ENCODE assay signal across 8 mouse cellular contexts in the genomic region with DNA sequence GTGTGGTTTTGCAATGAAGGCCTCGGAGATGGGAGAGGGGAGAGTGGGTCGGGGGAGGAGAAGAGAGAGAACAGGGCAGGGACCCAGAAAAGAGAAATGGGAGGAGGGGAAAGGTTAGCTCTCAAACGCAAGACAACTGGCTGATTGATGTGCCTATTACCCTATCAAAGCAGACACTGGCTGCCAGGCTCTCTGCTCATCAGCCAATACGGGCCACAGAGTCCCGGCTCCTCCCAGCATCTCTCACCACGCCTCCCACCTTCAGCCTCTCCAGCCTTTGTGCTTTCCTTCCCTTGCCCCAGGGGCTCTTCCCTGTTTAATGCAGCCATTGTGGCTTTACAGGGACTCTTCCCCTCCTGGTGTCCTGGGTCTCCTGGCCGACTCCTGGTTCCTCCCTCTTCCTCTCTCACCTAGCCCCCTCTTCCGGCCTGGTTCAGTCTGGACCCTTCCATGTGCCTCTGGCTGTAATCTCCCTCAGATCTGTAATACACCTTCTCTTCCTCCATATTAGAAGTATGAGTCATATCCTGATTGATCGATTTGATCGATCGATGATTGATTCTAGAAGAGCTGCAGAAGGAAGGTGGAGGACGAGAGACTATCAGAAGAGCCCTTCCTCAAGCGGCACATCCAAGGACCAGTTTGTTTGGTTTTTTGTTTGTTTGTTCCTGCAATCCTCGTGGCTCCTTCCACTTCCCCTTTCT. TPM values are rescaled to one million over a fixed set of nuclear protein-coding genes. Genes with fewer than 3 reads are reported as not detected.
DNase-seq lines count a peak whose midpoint lies in the region; ATAC-seq and TF ChIP-seq lines count a peak whose summit lies in the region.

No protein-coding gene starts in this region.

- TF ChIP-seq POLR2A in myocyte (IDR thresholded peaks at IDR 0.05; ENCODE audit: insufficient read length, low read depth): no peak

- peak overlapping the region; percentile 15 for H3K4me3 ChIP-seq in embryonic facial prominence, embryonic 15.5 days (replicated peaks)
- H3K4me3 ChIP-seq in heart, embryonic 12.5 days: no peak overlapping the region
- no peak overlapping the region for H3K4me3 ChIP-seq in liver, embryonic 11.5 days (ENCODE audit: low read depth, low read length)
- H3K4me3 ChIP-seq in myocyte: no peak overlapping the region

- no peak overlapping the region for H3ac ChIP-seq in myocyte (ENCODE audit: control insufficient read depth, insufficient read length)

- 0 out of 2 replicates have a peak overlapping the region, but pooled peaks have one; percentile 34 for H3K27ac ChIP-seq in embryonic facial prominence, embryonic 15.5 days (replicated peaks)
- H3K27ac ChIP-seq in heart, embryonic 12.5 days (ENCODE audit: poor library complexity, severe bottlenecking): 0 out of 2 replicates have a peak overlapping the region, but pooled peaks have one; percentile 18
- no peak overlapping the region for H3K27ac ChIP-seq in liver, embryonic 11.5 days (ENCODE audit: low read depth, low read length)

- H3K79me2 ChIP-seq in myocyte (ENCODE audit: control insufficient read depth, insufficient read depth): no peaks in the 10 kb centered on the region

- H3K27me3 ChIP-seq in embryonic facial prominence, embryonic 15.5 days: no peaks in the 10 kb centered on the region
- H3K27me3 ChIP-seq in heart, embryonic 12.5 days (replicated peaks): no peaks in the 10 kb centered on the region
- H3K27me3 ChIP-seq in liver, embryonic 11.5 days (replicated peaks; ENCODE audit: control insufficient read depth, insufficient read depth, low read length): 0 out of 2 replicates have a peak, but pooled peaks cover 2% of the 10 kb centered on the region
- H3K27me3 ChIP-seq in myocyte (ENCODE audit: control insufficient read depth, insufficient read depth, insufficient read length): peaks cover 4% of the 10 kb centered on the region

- peak; percentile 74 for DNase-seq in A20 (ENCODE audit: low read depth, low spot score)
- peak; percentile 46 for DNase-seq in T-cell, adult 2 months (ENCODE audit: low spot score)
- DNase-seq in kidney, adult 9 months: peak; percentile 65
- peak; percentile 45 for DNase-seq in liver, embryonic 11.5 days (ENCODE audit: low spot score)
- DNase-seq in thymus, adult 18-20 months: peak; percentile 25 to 48

- ATAC-seq in embryonic facial prominence, embryonic 15.5 days (ENCODE audit: insufficient number of reproducible peaks, low FRiP score, low TSS enrichment, low read depth): peak; percentile 93
- ATAC-seq in heart, embryonic 12.5 days (ENCODE audit: insufficient number of reproducible peaks, low FRiP score): peak; percentile 80
- peak; percentile 94 for ATAC-seq in liver, embryonic 11.5 days (replicated peaks; ENCODE audit: low FRiP score)

- no peak overlapping the region for H3K9ac ChIP-seq in embryonic facial prominence, embryonic 15.5 days
- no peak overlapping the region for H3K9ac ChIP-seq in heart, embryonic 12.5 days
- no peak overlapping the region for H3K9ac ChIP-seq in liver, embryonic 11.5 days (ENCODE audit: low read depth, low read length)

- peak overlapping the region; percentile 42 for H3K4me2 ChIP-seq in embryonic facial prominence, embryonic 15.5 days (replicated peaks)
- H3K4me2 ChIP-seq in heart, embryonic 12.5 days: peak overlapping the region; percentile 40
- peak overlapping the region; percentile 54 for H3K4me2 ChIP-seq in liver, embryonic 11.5 days
- H3K4me2 ChIP-seq in myocyte (ENCODE audit: low read depth): peak overlapping the region; percentile 31

- H3K4me1 ChIP-seq in embryonic facial prominence, embryonic 15.5 days: peaks cover 9% of the 10 kb centered on the region
- H3K4me1 ChIP-seq in heart, embryonic 12.5 days (replicated peaks): peaks cover 9% of the 10 kb centered on the region; the same call in 1 of the 2 replicates
- H3K4me1 ChIP-seq in liver, embryonic 11.5 days (replicated peaks; ENCODE audit: control insufficient read depth, insufficient read depth, low read length): no peaks in the 10 kb centered on the region; the same call in 1 of the 2 replicates

- no peaks in the 10 kb centered on the region for H3K36me3 ChIP-seq in embryonic facial prominence, embryonic 15.5 days
- H3K36me3 ChIP-seq in heart, embryonic 12.5 days: no peaks in the 10 kb centered on the region
- H3K36me3 ChIP-seq in liver, embryonic 11.5 days (ENCODE audit: control insufficient read depth, insufficient read depth, low read length): no peaks in the 10 kb centered on the region
- no peaks in the 10 kb centered on the region for H3K36me3 ChIP-seq in myocyte (ENCODE audit: control insufficient read depth, insufficient read depth)

- H3K9me3 ChIP-seq in embryonic facial prominence, embryonic 15.5 days (replicated peaks): no peaks in the 10 kb centered on the region
- no peaks in the 10 kb centered on the region for H3K9me3 ChIP-seq in heart, embryonic 12.5 days (replicated peaks)
- no peaks in the 10 kb centered on the region for H3K9me3 ChIP-seq in liver, embryonic 11.5 days (ENCODE audit: control insufficient read depth, low read length)

- 39% methylated on average over 14 of the region's 14 CpGs for WGBS in embryonic facial prominence, embryonic 15.5 days
- 43% methylated on average over 14 of the region's 14 CpGs for WGBS in heart, embryonic 12.5 days
- WGBS in liver, embryonic 11.5 days: 36% methylated on average over 14 of the region's 14 CpGs

TF ChIP-seq in myocyte, 11 proteins besides CTCF, POLR2A, EP300 and RAD21:
- TF ChIP-seq MAX (IDR thresholded peaks at IDR 0.05; ENCODE audit: low read depth) (no peak), POLR2AphosphoS2 (IDR thresholded peaks at IDR 0.05; ENCODE audit: insufficient read length, low read depth) (no peak), MYOD1 (IDR thresholded peaks at IDR 0.05; ENCODE audit: control insufficient read depth in 1 of 3, insufficient read length in 2 of 3, low read depth in 2 of 3) (no peak)

RNA-seq across cellular contexts. Expression of a gene that starts 8.8 kb away (rescaled TPM):
- 16.8 and 19.3 TPM in 2 replicates for polyA plus RNA-seq in embryonic facial prominence, embryonic 15.5 days (2015; fragmentation: Nextera tagmentation; extraction: Ambion mirVana)
- polyA plus RNA-seq in heart, embryonic 12.5 days (2016; fragmentation: Nextera tagmentation; extraction: Ambion mirVana): 68.6 and 69.1 TPM in 2 replicates
- polyA plus RNA-seq in liver, embryonic 11.5 days (2014; fragmentation: Nextera tagmentation; extraction: Ambion mirVana): 130 and 137 TPM in 2 replicates
- polyA plus RNA-seq in myocyte (2012; fragmentation: generic; extraction: Trizol): 2.9 TPM
